Mouse (Mus musculus) testis, adult 2 months (tissue): ENCODE data around the gene 2700097O09Rik.

Experiments
- CTCF ChIP-seq: fragments of 200-500 bp; IDR thresholded peaks from 2 replicates; pipeline ENCODE4 v1.5.1; 2012; ENCODE audit warnings: low read depth, mild to moderate bottlenecking, inconsistent platforms, low read length, moderate library complexity; ENCODE audit not compliant: control insufficient read depth, insufficient read depth, insufficient replicate concordance
- POLR2A ChIP-seq: fragments of 200-500 bp; IDR thresholded peaks from 2 replicates; pipeline ENCODE4 v1.6.1; 2012; ENCODE audit warnings: low read depth, mild to moderate bottlenecking, inconsistent platforms, low read length, moderate library complexity; ENCODE audit not compliant: control insufficient read depth

- no peak for TF ChIP-seq CTCF
- no peak for TF ChIP-seq POLR2A
Measured at GRCm38 (mm10) chr12:55027088-55027487, 52.8 kb downstream of the 2700097O09Rik start.
